8 mouse cellular contexts compared by ENCODE assay signal in the genomic region with DNA sequence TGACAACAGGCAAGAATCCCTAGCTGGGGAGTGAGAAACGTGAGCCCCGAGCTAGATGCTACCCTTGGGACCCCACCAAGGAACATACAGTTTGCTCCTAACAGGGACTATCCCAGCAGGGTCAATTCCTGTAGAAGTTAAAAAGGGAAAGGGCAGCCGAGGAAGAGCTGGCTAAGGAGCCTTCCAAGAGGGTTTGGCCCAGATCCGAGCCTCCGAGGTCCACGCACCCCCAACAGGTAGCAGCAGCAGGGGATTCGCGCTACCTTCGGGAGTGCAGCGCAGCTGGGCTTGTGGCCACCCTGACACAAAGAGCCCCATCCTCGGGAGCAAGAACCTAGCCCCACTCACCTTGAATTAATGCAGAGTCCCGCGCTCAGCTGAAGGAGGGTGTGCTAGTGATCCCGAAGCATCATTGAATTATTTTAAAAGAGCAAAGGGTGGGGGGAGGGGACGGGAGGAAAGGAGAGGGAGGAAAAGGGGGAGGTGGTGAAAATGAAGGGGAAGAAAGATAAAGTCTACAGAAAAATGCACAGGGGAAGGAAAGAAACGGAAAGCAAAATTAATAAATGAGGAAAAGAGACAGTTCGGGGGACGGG. TPM values are rescaled to one million over a fixed set of nuclear protein-coding genes. Genes with fewer than 3 reads are reported as not detected.
A peak's percentile ranks its signal among the peaks of the same experiment; 100 is the strongest.
DNase-seq lines count a peak whose midpoint lies in the region; ATAC-seq and TF ChIP-seq lines count a peak whose summit lies in the region.

No protein-coding gene starts in this region.

- no peaks in the 10 kb centered on the region for H3K36me3 ChIP-seq in embryonic facial prominence, embryonic 13.5 days
- no peaks in the 10 kb centered on the region for H3K36me3 ChIP-seq in limb, embryonic 13.5 days
- no peaks in the 10 kb centered on the region for H3K36me3 ChIP-seq in splenic B cell, adult 2 months (ENCODE audit: control insufficient read depth, insufficient read depth, low read length, poor library complexity, severe bottlenecking)

- intact Hi-C loops in left cerebral cortex, adult 2 months (cut with DNase I), result loop anchor here (5.0 kb wide), 2 partner anchors 96 to 124 kb away; no protein-coding TSS in a partner anchor

- ATAC-seq in embryonic facial prominence, embryonic 13.5 days (ENCODE audit: insufficient number of reproducible peaks, insufficient read depth, low FRiP score, low TSS enrichment, low read depth), result no peak
- ATAC-seq in limb, embryonic 13.5 days (ENCODE audit: low FRiP score, low read depth), result no peak

- H3K9me3 ChIP-seq in embryonic facial prominence, embryonic 13.5 days, result no peaks in the 10 kb centered on the region
- no peaks in the 10 kb centered on the region for H3K9me3 ChIP-seq in limb, embryonic 13.5 days

- H3K4me3 ChIP-seq in left cerebral cortex, adult 2 months, result peak overlapping the region; percentile 52
- peak overlapping the region; percentile 47 for H3K4me3 ChIP-seq in embryonic facial prominence, embryonic 13.5 days
- H3K4me3 ChIP-seq in limb, embryonic 13.5 days, result peak overlapping the region; percentile 47

- 3% methylated on average over 18 of the region's 18 CpGs for WGBS in embryonic facial prominence, embryonic 13.5 days
- 1% methylated on average over 18 of the region's 18 CpGs for WGBS in limb, embryonic 13.5 days

- TF ChIP-seq CTCF in left cerebral cortex, adult 2 months (IDR thresholded peaks at IDR 0.05), result no peak

- H3K9ac ChIP-seq in embryonic facial prominence, embryonic 13.5 days, result peak overlapping the region; percentile 60
- H3K9ac ChIP-seq in limb, embryonic 13.5 days, result peak overlapping the region; percentile 56

- peaks cover 7% of the 10 kb centered on the region for H3K4me1 ChIP-seq in embryonic facial prominence, embryonic 13.5 days
- peaks cover 11% of the 10 kb centered on the region for H3K4me1 ChIP-seq in limb, embryonic 13.5 days

- H3K27ac ChIP-seq in left cerebral cortex, adult 2 months, result peak overlapping the region; percentile 25
- H3K27ac ChIP-seq in embryonic facial prominence, embryonic 13.5 days, result no peak overlapping the region
- H3K27ac ChIP-seq in limb, embryonic 13.5 days, result no peak overlapping the region

- H3K4me2 ChIP-seq in embryonic facial prominence, embryonic 13.5 days, result peak overlapping the region; percentile 74
- H3K4me2 ChIP-seq in limb, embryonic 13.5 days (replicated peaks), result peak overlapping the region; percentile 77

- peaks cover 55% of the 10 kb centered on the region for H3K27me3 ChIP-seq in embryonic facial prominence, embryonic 13.5 days
- H3K27me3 ChIP-seq in limb, embryonic 13.5 days, result peaks cover 51% of the 10 kb centered on the region
- H3K27me3 ChIP-seq in splenic B cell, adult 2 months (ENCODE audit: control insufficient read depth, insufficient read depth, low read length, poor library complexity, severe bottlenecking), result no peaks in the 10 kb centered on the region

- no peak for DNase-seq in left cerebral cortex, adult 2 months (ENCODE audit: extremely low spot score in 1 of 2, low spot score in 2 of 2)
- DNase-seq in left cerebral cortex, adult 18-20 months (ENCODE audit: low spot score in 2 of 2), result no peak
- peak; percentile 17 for DNase-seq in splenic B cell, adult 2 months (ENCODE audit: low read depth, low spot score)
- no peak for DNase-seq in urinary bladder, adult 18-20 months (ENCODE audit: low spot score in 2 of 2)
- DNase-seq in urinary bladder, postnatal 36 days (ENCODE audit: low spot score in 2 of 2), result no peak
- DNase-seq in adrenal gland, postnatal 10 days, result no peak

RNA-seq across cellular contexts. Expression of a gene that starts 0.6 kb away (rescaled TPM):
- 100 to 1,000 TPM; 173 to 190 TPM for total RNA-seq in left cerebral cortex, adult 2 months (2021)
- 100 to 1,000 TPM; 141 to 149 TPM for total RNA-seq in left cerebral cortex, adult 18-20 months (2021)
- polyA plus RNA-seq in embryonic facial prominence, embryonic 13.5 days (2015; fragmentation: Nextera tagmentation; extraction: Ambion mirVana), result 1.8 and 2.3 TPM in 2 replicates
- polyA plus RNA-seq in limb, embryonic 13.5 days (2015; fragmentation: Nextera tagmentation; extraction: Ambion mirVana), result 0.77 and 1.0 TPM in 2 replicates
- total RNA-seq in adrenal gland, postnatal 10 days (2021), result 1 to 10 TPM in 1 of 2 experiments, under 1 TPM in 1; 0.87 to 1.8 TPM

Comparison
In these comparisons a context has a peak if more than half of its experiments do, and no peak if none do; other contexts are left out.
1. RNA of a gene that starts 0.6 kb away (total RNA-seq): 173 to 190 TPM in left cerebral cortex, adult 2 months and 141 to 149 TPM in left cerebral cortex, adult 18-20 months; 0.87 to 1.8 TPM in adrenal gland, postnatal 10 days; every median in the first group is over 10 times any median in the second.
2. Peak in every context shown above with its lines, with median percentiles within 50 percentile points of each other: H3K4me3 ChIP-seq.